Mouse (Mus musculus) kidney, postnatal 0 days (tissue): ENCODE results near the gene Nudt15. TPM values are rescaled to one million over a fixed set of nuclear protein-coding genes. Genes with fewer than 3 reads are reported as not detected.

Experiments
- ATAC-seq: fragments of 200-750 bp; cut with Nextera tagmentation; replicated peaks from 2 replicates; pipeline ENCODE4 v1.8.0; 2017; ENCODE audit warnings: low read depth, moderate number of reproducible peaks, moderate TSS enrichment, moderate library complexity; ENCODE audit not compliant: low FRiP score
- DNase-seq: peaks from one replicate; pipeline ENCODE4 v3.0.0-alpha.2; 2016; ENCODE audit warnings: low spot score
- H3K27ac ChIP-seq: fragments of 300-500 bp; sonication (generic); 2 replicates; pipeline ENCODE4 v1.5.1; 2014; ENCODE audit warnings: mild to moderate bottlenecking
- H3K27me3 ChIP-seq: fragments of 300-500 bp; sonication (generic); 2 replicates; pipeline ENCODE4 v1.6.1; 2014; ENCODE audit warnings: low read length, mixed read lengths; ENCODE audit not compliant: insufficient read depth
- H3K36me3 ChIP-seq: fragments of 300-500 bp; sonication (generic); 2 replicates; pipeline ENCODE4 v1.6.1; 2014; ENCODE audit warnings: low read length, mixed read lengths; ENCODE audit not compliant: insufficient read depth
- H3K4me1 ChIP-seq: fragments of 300-500 bp; sonication (generic); replicated peaks from 2 replicates; pipeline ENCODE4 v1.6.1; 2014; ENCODE audit warnings: antibody characterized with exemption, low read length, mixed read lengths; ENCODE audit not compliant: insufficient read depth
- H3K4me2 ChIP-seq: fragments of 300-500 bp; sonication (generic); 2 replicates; pipeline ENCODE4 v1.6.1; 2014; ENCODE audit warnings: mild to moderate bottlenecking, low read length, moderate library complexity, mixed read lengths
- H3K4me3 ChIP-seq: fragments of 300-500 bp; sonication (generic); replicated peaks from 2 replicates; pipeline ENCODE4 v1.5.1; 2014; ENCODE audit warnings: low read depth, low read length
- H3K9ac ChIP-seq: fragments of 300-500 bp; sonication (generic); 2 replicates; pipeline ENCODE4 v1.6.1; 2014; ENCODE audit warnings: low read depth, low read length
- H3K9me3 ChIP-seq: fragments of 300-500 bp; sonication (generic); replicated peaks from 2 replicates; pipeline ENCODE4 v1.6.1; 2016; ENCODE audit warnings: low read length, inconsistent platforms, mixed read lengths
- CTCF ChIP-seq: IDR thresholded peaks from 2 replicates; pipeline ENCODE4 v1.5.1; 2016; ENCODE audit warnings: antibody characterized with exemption, low read depth, mild to moderate bottlenecking, moderate library complexity
- WGBS: fragments of 180-500 bp; shearing (Covaris S2); extraction: QIAGEN DNeasy Blood & Tissue Kit; methylation state at CpG from one replicate; pipeline ENCODE4 v1.1.7; 2014; 5-methylcytosine and 5-hydroxymethylcytosine counted together
- polyA plus RNA-seq: library from polyadenylated mRNA; unstranded; fragments of >200 nt; fragmentation: Nextera tagmentation; extraction: Ambion mirVana; gene quantifications from 2 replicates; pipeline ENCODE4 v1.2.1, GENCODE M21; 2015

The Nudt15 gene
- polyA plus RNA-seq, 1 experiment from 2014 or later: 8.9 TPM

DNA sequence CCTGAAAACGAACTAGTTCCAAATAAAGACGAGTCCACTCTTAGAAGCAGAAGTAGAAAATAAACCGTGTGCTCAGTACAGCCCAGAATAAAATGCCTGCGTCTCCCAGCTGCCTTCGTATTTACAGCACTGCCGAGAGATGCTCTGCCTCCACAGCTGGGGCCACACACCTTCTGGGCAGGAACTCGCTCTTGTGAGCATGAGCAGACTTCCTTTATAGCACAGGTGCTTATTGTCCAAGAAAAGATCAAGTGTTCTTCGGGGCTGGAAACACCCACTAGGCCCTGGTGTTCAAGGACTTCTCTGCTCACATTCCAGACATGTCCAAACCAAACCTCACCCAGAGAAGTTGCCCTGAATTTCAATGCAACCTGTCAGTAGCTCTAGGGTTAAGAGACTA is 77.4 kb downstream of the Nudt15 start:
- Histone ChIP-seq H3K9me3 (no peaks in the 10 kb centered on the region), H3K36me3 (no peaks in the 10 kb centered on the region), H3K27ac (no peak overlapping the region), H3K9ac (no peak overlapping the region), H3K27me3 (no peaks in the 10 kb centered on the region), H3K4me1 (peaks cover 14% of the 10 kb centered on the region; the same call in 1 of the 2 replicates), H3K4me2 (no peak overlapping the region), H3K4me3 (no peak overlapping the region)
- TF ChIP-seq CTCF: no peak
- 59% methylated on average over 8 of the region's 8 CpGs for WGBS
- no peak for DNase-seq
- no peak for ATAC-seq

- no peak overlapping the region for H3K27ac ChIP-seq
- ATAC-seq: no peak
- WGBS: 78% methylated on average over 7 of the region's 7 CpGs
Measured at GRCm38 (mm10) chr14:73469506-73469905, 78.5 kb downstream of the Nudt15 start.

More at GRCm38 (mm10) chr14:73469506-73469905, 78.5 kb downstream of the Nudt15 start:
- Histone ChIP-seq H3K9ac (no peak overlapping the region), H3K4me3 (no peak overlapping the region), H3K36me3 (no peaks in the 10 kb centered on the region), H3K27me3 (no peaks in the 10 kb centered on the region), H3K9me3 (no peaks in the 10 kb centered on the region), H3K4me1 (peaks cover 12% of the 10 kb centered on the region; the same call in 1 of the 2 replicates), H3K4me2 (no peak overlapping the region)
- peak; percentile 61 for DNase-seq
- TF ChIP-seq CTCF: no peak

Other genes starting within 250 kb of the Nudt15 start
- 21.9 and 26.6 TPM in 2 replicates for gene Rb1, start 222.4 kb downstream of the Nudt15 start, polyA plus RNA-seq
- gene Itm2b, start 163.0 kb downstream of the Nudt15 start, polyA plus RNA-seq: 1,975 and 1,980 TPM in 2 replicates
- 66.5 and 70.2 TPM in 2 replicates for gene Med4, start 38.2 kb downstream of the Nudt15 start, polyA plus RNA-seq
- gene Sucla2, start 22.9 kb downstream of the Nudt15 start, polyA plus RNA-seq: 172 and 179 TPM in 2 replicates
- not detected in 2 replicates for gene Gm21750, start 113.0 kb upstream of the Nudt15 start, polyA plus RNA-seq